ENCODE assay signal across 9 mouse cellular contexts in the genomic region with DNA sequence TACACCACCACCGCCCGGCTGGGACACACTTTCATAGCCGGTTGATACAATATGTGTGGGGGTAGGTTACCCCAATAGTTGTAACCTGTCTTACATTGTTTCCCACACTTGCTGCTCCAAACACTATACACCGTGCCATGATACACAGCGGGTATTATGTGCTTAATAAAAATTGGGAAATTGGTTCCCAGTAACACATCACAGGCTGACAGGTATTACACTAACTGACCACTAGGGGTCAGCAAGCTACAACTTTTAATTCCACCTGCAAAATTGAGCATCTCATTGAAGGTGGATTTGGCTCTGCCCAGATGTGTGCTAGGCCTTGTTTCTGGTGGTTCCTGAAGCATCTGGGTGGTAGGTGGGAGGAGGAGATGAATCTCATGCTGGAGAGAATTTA. TPM values are rescaled to one million over a fixed set of nuclear protein-coding genes. Genes with fewer than 3 reads are reported as not detected.
A peak's percentile ranks its signal among the peaks of the same experiment; 100 is the strongest.
DNase-seq lines count a peak whose midpoint lies in the region; ATAC-seq and TF ChIP-seq lines count a peak whose summit lies in the region.
"Had no signal": no experiment of that assay in that cellular context is flagged by ENCODE, and none has a peak within 500 bp of the region (broad histone marks: within the 10 kb centered on the region; RNA-seq: fewer than 3 reads in every experiment).

No protein-coding gene starts in this region.

- H3K9me3 ChIP-seq in G1E (replicated peaks): no peaks in the 10 kb centered on the region
- H3K9me3 ChIP-seq in heart, embryonic 12.5 days (replicated peaks): no peaks in the 10 kb centered on the region
- H3K9me3 ChIP-seq in neural tube, embryonic 12.5 days: no peaks in the 10 kb centered on the region
- H3K9me3 ChIP-seq: embryonic facial prominence, embryonic 13.5 days had no signal

- H3K9ac ChIP-seq in heart, embryonic 12.5 days: no peak overlapping the region
- no peak overlapping the region for H3K9ac ChIP-seq in neural tube, embryonic 12.5 days
- H3K9ac ChIP-seq: embryonic facial prominence, embryonic 13.5 days had no signal

- no peak overlapping the region for H3K4me3 ChIP-seq in G1E (ENCODE audit: low read depth, low read length)
- H3K4me3 ChIP-seq in heart, embryonic 12.5 days: no peak overlapping the region
- no peak overlapping the region for H3K4me3 ChIP-seq in neural tube, embryonic 12.5 days
- H3K4me3 ChIP-seq: embryonic facial prominence, embryonic 13.5 days had no signal

- 55% methylated on average over 5 of the region's 5 CpGs for WGBS in heart, embryonic 12.5 days
- WGBS in neural tube, embryonic 12.5 days: 61% methylated on average over 5 of the region's 5 CpGs

- peak; percentile 11 to 15 for DNase-seq in left cerebral cortex, adult 18-20 months (ENCODE audit: low spot score in 2 of 2)
- no peak for DNase-seq in left cerebral cortex, adult 8-10 months (ENCODE audit: low spot score in 2 of 2)
- peak; percentile 57 for DNase-seq in G1E (ENCODE audit: low spot score)
- peak; percentile 36 to 63 for DNase-seq in cerebellum, postnatal 14 days
- DNase-seq in layer of hippocampus, postnatal 10 days (ENCODE audit: low spot score in 2 of 2): peak; percentile 42 to 50
- DNase-seq in adrenal gland, postnatal 36 days: no peak

- peaks cover 37% of the 10 kb centered on the region for H3K4me1 ChIP-seq in G1E (ENCODE audit: insufficient read depth, low read depth, low read length)
- H3K4me1 ChIP-seq in heart, embryonic 12.5 days (replicated peaks): peaks cover 26% of the 10 kb centered on the region
- H3K4me1 ChIP-seq in neural tube, embryonic 12.5 days: peaks cover 8% of the 10 kb centered on the region; the same call in 1 of the 2 replicates
- H3K4me1 ChIP-seq: embryonic facial prominence, embryonic 13.5 days had no signal

- no peak overlapping the region for H3K27ac ChIP-seq in heart, embryonic 12.5 days (ENCODE audit: poor library complexity, severe bottlenecking)
- no peak overlapping the region for H3K27ac ChIP-seq in neural tube, embryonic 12.5 days
- H3K27ac ChIP-seq: embryonic facial prominence, embryonic 13.5 days had no signal

- peak; percentile 82 for TF ChIP-seq CTCF in G1E (IDR thresholded peaks at IDR 0.05; ENCODE audit: low read depth, low read length)

- H3K27me3 ChIP-seq in G1E (ENCODE audit: insufficient read depth, low read length): peaks cover 31% of the 10 kb centered on the region
- H3K27me3 ChIP-seq in heart, embryonic 12.5 days (replicated peaks): no peaks in the 10 kb centered on the region
- H3K27me3 ChIP-seq in neural tube, embryonic 12.5 days (replicated peaks): no peaks in the 10 kb centered on the region
- H3K27me3 ChIP-seq: embryonic facial prominence, embryonic 13.5 days had no signal

- no peaks in the 10 kb centered on the region for H3K36me3 ChIP-seq in G1E (replicated peaks)
- H3K36me3 ChIP-seq in heart, embryonic 12.5 days: no peaks in the 10 kb centered on the region
- H3K36me3 ChIP-seq in neural tube, embryonic 12.5 days: no peaks in the 10 kb centered on the region
- H3K36me3 ChIP-seq: embryonic facial prominence, embryonic 13.5 days had no signal

- no peak overlapping the region for H3K4me2 ChIP-seq in heart, embryonic 12.5 days
- no peak overlapping the region for H3K4me2 ChIP-seq in neural tube, embryonic 12.5 days (replicated peaks)
- H3K4me2 ChIP-seq: embryonic facial prominence, embryonic 13.5 days had no signal

- ATAC-seq in G1E (ENCODE audit: extremely low read depth, insufficient number of reproducible peaks, low FRiP score, poor library complexity, severe bottlenecking): 0 out of 2 replicates have a peak, but pooled peaks have one; percentile 37
- 0 out of 2 replicates have a peak, but pooled peaks have one; percentile 22 for ATAC-seq in heart, embryonic 12.5 days (ENCODE audit: insufficient number of reproducible peaks, low FRiP score)
- 0 out of 2 replicates have a peak, but pooled peaks have one; percentile 27 for ATAC-seq in neural tube, embryonic 12.5 days (ENCODE audit: low FRiP score, low read depth)

RNA-seq across cellular contexts. Expression of gene Tor1aip1, which starts 49.5 kb away (rescaled TPM):
- total RNA-seq in left cerebral cortex, adult 18-20 months (2021): 10 to 100 TPM; 25.2 to 32.5 TPM
- total RNA-seq in left cerebral cortex, adult 8-10 months (2022): 10 to 100 TPM; 31.6 to 35.0 (median 34.9) TPM
- total RNA-seq in G1E (2014; fragmentation: Nextera tagmentation): 53.2 and 65.4 TPM in 2 replicates
- 15.5 and 18.8 TPM in 2 replicates for total RNA-seq in G1E (2017)
- polyA plus RNA-seq in G1E (2012): 25.8 and 32.0 TPM in 2 replicates
- 35.6 and 36.9 TPM in 2 replicates for polyA plus RNA-seq in heart, embryonic 12.5 days (2016; fragmentation: Nextera tagmentation; extraction: Ambion mirVana)
- total RNA-seq in layer of hippocampus, postnatal 10 days (2021): 10 to 100 TPM; 25.5 to 26.3 TPM
- polyA plus RNA-seq in neural tube, embryonic 12.5 days (2016; fragmentation: Nextera tagmentation; extraction: Ambion mirVana): 28.0 and 35.2 TPM in 2 replicates
- total RNA-seq in adrenal gland, postnatal 36 days (2021): 100 to 1,000 TPM in 1 of 2 experiments, 10 to 100 TPM in 1; 98.4 to 125 TPM

RNA-seq across cellular contexts. Expression of gene Tor1aip2, which starts 50.6 kb away (rescaled TPM):
- 10 to 100 TPM; 44.4 to 44.6 TPM for total RNA-seq in left cerebral cortex, adult 18-20 months (2021)
- 10 to 100 TPM; 42.4 to 47.1 (median 46.4) TPM for total RNA-seq in left cerebral cortex, adult 8-10 months (2022)
- total RNA-seq in G1E (2014; fragmentation: Nextera tagmentation): 171 and 207 TPM in 2 replicates
- total RNA-seq in G1E (2017): 102 and 115 TPM in 2 replicates
- polyA plus RNA-seq in G1E (2012): 9.6 and 17.5 TPM in 2 replicates
- 93.3 and 100 TPM in 2 replicates for polyA plus RNA-seq in heart, embryonic 12.5 days (2016; fragmentation: Nextera tagmentation; extraction: Ambion mirVana)
- total RNA-seq in layer of hippocampus, postnatal 10 days (2021): 10 to 100 TPM; 57.8 to 59.5 TPM
- polyA plus RNA-seq in neural tube, embryonic 12.5 days (2016; fragmentation: Nextera tagmentation; extraction: Ambion mirVana): 87.5 and 90.9 TPM in 2 replicates
- total RNA-seq in adrenal gland, postnatal 36 days (2021): 100 to 1,000 TPM; 124 to 146 TPM

Comparison
In these comparisons a context has a peak if more than half of its experiments do, and no peak if none do; other contexts are left out.
1. DNase-seq: peak in left cerebral cortex, adult 18-20 months (2 of 2), G1E (single experiment), cerebellum, postnatal 14 days (2 of 2) and layer of hippocampus, postnatal 10 days (2 of 2); none in left cerebral cortex, adult 8-10 months (0 of 2) and adrenal gland, postnatal 36 days (0 of 2).
2. Peak in every context shown above with its lines, with median percentiles within 50 percentile points of each other: ATAC-seq.